10 mouse cellular contexts compared by ENCODE assay signal in genomic region chr19:45591704-45592103, GRCm38 (mm10). TPM values are rescaled to one million over a fixed set of nuclear protein-coding genes. Genes with fewer than 3 reads are reported as not detected.
DNase-seq lines count a peak whose midpoint lies in the region; ATAC-seq and TF ChIP-seq lines count a peak whose summit lies in the region.
"Had no signal": no experiment of that assay in that cellular context is flagged by ENCODE, and none has a peak within 500 bp of the region (broad histone marks: within the 10 kb centered on the region; RNA-seq: fewer than 3 reads in every experiment).

No protein-coding gene starts in this region.

- no peak for ATAC-seq in heart, postnatal 0 days (ENCODE audit: insufficient read depth, low read depth)
- peak; percentile 88 for ATAC-seq in megakaryocyte, adult 5-6 weeks (ENCODE audit: poor library complexity, severe bottlenecking)
- ATAC-seq in intestine, embryonic 16.5 days: no peak
- ATAC-seq in forebrain, embryonic 12.5 days (ENCODE audit: low FRiP score): no peak

- H3K36me3 ChIP-seq in heart, postnatal 0 days (replicated peaks; ENCODE audit: control insufficient read depth, insufficient read depth, low read length): peaks cover 11% of the 10 kb centered on the region; the same call in 1 of the 2 replicates
- H3K36me3 ChIP-seq in limb, embryonic 10.5 days: no peaks in the 10 kb centered on the region
- no peaks in the 10 kb centered on the region for H3K36me3 ChIP-seq in intestine, embryonic 16.5 days (ENCODE audit: control insufficient read depth, insufficient read depth, low read length)
- no peaks in the 10 kb centered on the region for H3K36me3 ChIP-seq in forebrain, embryonic 12.5 days (replicated peaks)
- H3K36me3 ChIP-seq: liver, embryonic 13.5 days had no signal

- no peak for TF ChIP-seq EP300 in heart, postnatal 0 days (IDR thresholded peaks at IDR 0.05; ENCODE audit: low read depth)

- H3K4me2 ChIP-seq in heart, postnatal 0 days (ENCODE audit: low read depth, low read length): no peak overlapping the region
- no peak overlapping the region for H3K4me2 ChIP-seq in intestine, embryonic 16.5 days (ENCODE audit: low read depth, low read length)
- no peak overlapping the region for H3K4me2 ChIP-seq in forebrain, embryonic 12.5 days
- H3K4me2 ChIP-seq: embryonic facial prominence, embryonic 12.5 days; liver, embryonic 13.5 days had no signal

- peak overlapping the region; percentile 23; the same call in 1 of the 2 replicates for H3K4me3 ChIP-seq in gastrocnemius, adult 2 months
- no peak overlapping the region for H3K4me3 ChIP-seq in heart, postnatal 0 days (ENCODE audit: low read depth, low read length)
- no peak overlapping the region for H3K4me3 ChIP-seq in limb, embryonic 10.5 days
- no peak overlapping the region for H3K4me3 ChIP-seq in intestine, embryonic 16.5 days (ENCODE audit: low read length)
- H3K4me3 ChIP-seq in forebrain, embryonic 12.5 days (replicated peaks): no peak overlapping the region
- H3K4me3 ChIP-seq: embryonic facial prominence, embryonic 12.5 days; liver, embryonic 13.5 days had no signal

- no peaks in the 10 kb centered on the region for H3K9me3 ChIP-seq in heart, postnatal 0 days (replicated peaks; ENCODE audit: control insufficient read depth, low read length)
- no peaks in the 10 kb centered on the region for H3K9me3 ChIP-seq in limb, embryonic 10.5 days (replicated peaks)
- no peaks in the 10 kb centered on the region for H3K9me3 ChIP-seq in intestine, embryonic 16.5 days (ENCODE audit: control insufficient read depth, low read length)
- no peaks in the 10 kb centered on the region for H3K9me3 ChIP-seq in forebrain, embryonic 12.5 days
- H3K9me3 ChIP-seq: embryonic facial prominence, embryonic 12.5 days; liver, embryonic 13.5 days had no signal

- no peak for TF ChIP-seq CTCF in gastrocnemius, adult 2 months (IDR thresholded peaks at IDR 0.05)
- no peak for TF ChIP-seq CTCF in heart, postnatal 0 days (IDR thresholded peaks at IDR 0.05; ENCODE audit: low read depth)

- peaks cover 9% of the 10 kb centered on the region; the same call in 1 of the 2 replicates for H3K4me1 ChIP-seq in heart, postnatal 0 days (ENCODE audit: control insufficient read depth, insufficient read depth)
- H3K4me1 ChIP-seq in limb, embryonic 10.5 days: peaks cover 15% of the 10 kb centered on the region
- peaks cover 6% of the 10 kb centered on the region for H3K4me1 ChIP-seq in intestine, embryonic 16.5 days (ENCODE audit: control insufficient read depth, insufficient read depth, low read length)
- H3K4me1 ChIP-seq in forebrain, embryonic 12.5 days: peaks cover 13% of the 10 kb centered on the region

- WGBS in heart, postnatal 0 days: 40% methylated on average over 7 of the region's 7 CpGs
- WGBS in limb, embryonic 10.5 days: 90% methylated on average over 7 of the region's 7 CpGs
- WGBS in intestine, embryonic 16.5 days: 74% methylated on average over 7 of the region's 7 CpGs
- 89% methylated on average over 7 of the region's 7 CpGs for WGBS in forebrain, embryonic 12.5 days

- 0 out of 2 replicates have a peak overlapping the region, but pooled peaks have one; percentile 11 for H3K9ac ChIP-seq in heart, postnatal 0 days (replicated peaks; ENCODE audit: low read depth, low read length)
- no peak overlapping the region for H3K9ac ChIP-seq in intestine, embryonic 16.5 days (ENCODE audit: low read depth, low read length)
- no peak overlapping the region for H3K9ac ChIP-seq in forebrain, embryonic 12.5 days
- H3K9ac ChIP-seq: embryonic facial prominence, embryonic 12.5 days had no signal

- H3K27me3 ChIP-seq in heart, postnatal 0 days (ENCODE audit: control insufficient read depth, insufficient read depth, low read length): no peaks in the 10 kb centered on the region
- 0 out of 2 replicates have a peak, but pooled peaks cover 3% of the 10 kb centered on the region for H3K27me3 ChIP-seq in limb, embryonic 10.5 days (ENCODE audit: low read depth, poor library complexity, severe bottlenecking)
- no peaks in the 10 kb centered on the region for H3K27me3 ChIP-seq in intestine, embryonic 16.5 days (replicated peaks; ENCODE audit: control insufficient read depth, insufficient read depth, low read length)
- peaks cover 92% of the 10 kb centered on the region for H3K27me3 ChIP-seq in forebrain, embryonic 12.5 days
- H3K27me3 ChIP-seq: embryonic facial prominence, embryonic 12.5 days; liver, embryonic 13.5 days had no signal

- DNase-seq in gastrocnemius, adult 2 months: peak; percentile 53
- no peak for DNase-seq in gastrocnemius, postnatal 25 days
- peak; percentile 78 for DNase-seq in MEL-GATA-1-ER (ENCODE audit: extremely low read depth, low read depth)
- no peak for DNase-seq in heart, postnatal 0 days (ENCODE audit: low spot score)
- no peak for DNase-seq in limb, embryonic 10.5 days (ENCODE audit: low spot score)
- DNase-seq: liver, embryonic 13.5 days had no signal

- peak overlapping the region; percentile 38 for H3K27ac ChIP-seq in gastrocnemius, adult 2 months
- 0 out of 2 replicates have a peak overlapping the region, but pooled peaks have one; percentile 7 for H3K27ac ChIP-seq in heart, postnatal 0 days (ENCODE audit: low read depth)
- H3K27ac ChIP-seq in limb, embryonic 10.5 days: no peak overlapping the region
- no peak overlapping the region for H3K27ac ChIP-seq in intestine, embryonic 16.5 days (ENCODE audit: low read length)
- no peak overlapping the region for H3K27ac ChIP-seq in forebrain, embryonic 12.5 days
- H3K27ac ChIP-seq: embryonic facial prominence, embryonic 12.5 days; liver, embryonic 13.5 days had no signal

- intact Hi-C loops in gastrocnemius, adult 2 months (cut with DNase I): no loop called here

RNA-seq across cellular contexts. Expression of gene Gm17018, which starts 31.3 kb away (rescaled TPM):
- total RNA-seq in gastrocnemius, adult 2 months (2021): 10 to 100 TPM; 19.5 to 19.6 TPM
- 10 to 100 TPM; 16.3 to 16.5 TPM for total RNA-seq in gastrocnemius, postnatal 25 days (2021)
- 7.3 and 33.1 TPM in 2 replicates for total RNA-seq in heart, postnatal 0 days (2014; rRNA removed; ENCODE audit: low replicate concordance)
- 31.0 and 32.4 TPM in 2 replicates for polyA plus RNA-seq in heart, postnatal 0 days (2015; fragmentation: Nextera tagmentation; extraction: Ambion mirVana)
- 22.6 and 23.8 TPM in 2 replicates for total RNA-seq in megakaryocyte, adult 5-6 weeks (2015)
- total RNA-seq in megakaryocyte, adult 5-6 weeks (2017): 13.5 and 15.3 TPM in 2 replicates
- 43.0 and 43.6 TPM in 2 replicates for polyA plus RNA-seq in limb, embryonic 10.5 days (2016; fragmentation: Nextera tagmentation; extraction: Ambion mirVana)
- 30.4 and 34.6 TPM in 2 replicates for polyA plus RNA-seq in intestine, embryonic 16.5 days (2015; fragmentation: Nextera tagmentation; extraction: Ambion mirVana)
- 45.5 and 47.1 TPM in 2 replicates for polyA plus RNA-seq in forebrain, embryonic 12.5 days (2016; fragmentation: Nextera tagmentation; extraction: Ambion mirVana)

RNA-seq across cellular contexts. Expression of gene Poll, which starts 31.4 kb away (rescaled TPM):
- 10 to 100 TPM; 13.5 to 16.0 TPM for total RNA-seq in gastrocnemius, adult 2 months (2021)
- 10 to 100 TPM; 12.5 to 13.2 TPM for total RNA-seq in gastrocnemius, postnatal 25 days (2021)
- total RNA-seq in heart, postnatal 0 days (2014; rRNA removed; ENCODE audit: low replicate concordance): 12.7 and 16.1 TPM in 2 replicates
- 9.3 and 11.0 TPM in 2 replicates for polyA plus RNA-seq in heart, postnatal 0 days (2015; fragmentation: Nextera tagmentation; extraction: Ambion mirVana)
- total RNA-seq in megakaryocyte, adult 5-6 weeks (2015): 3.2 and 3.7 TPM in 2 replicates
- 6.7 and 7.4 TPM in 2 replicates for total RNA-seq in megakaryocyte, adult 5-6 weeks (2017)
- 22.6 and 25.9 TPM in 2 replicates for polyA plus RNA-seq in limb, embryonic 10.5 days (2016; fragmentation: Nextera tagmentation; extraction: Ambion mirVana)
- polyA plus RNA-seq in intestine, embryonic 16.5 days (2015; fragmentation: Nextera tagmentation; extraction: Ambion mirVana): 14.5 and 14.7 TPM in 2 replicates
- polyA plus RNA-seq in forebrain, embryonic 12.5 days (2016; fragmentation: Nextera tagmentation; extraction: Ambion mirVana): 18.1 and 18.2 TPM in 2 replicates

Comparison
In these comparisons a context has a peak if more than half of its experiments do, and no peak if none do; other contexts are left out.
1. DNase-seq: peak in gastrocnemius, adult 2 months (single experiment) and MEL-GATA-1-ER (single experiment); none in gastrocnemius, postnatal 25 days (single experiment), heart, postnatal 0 days (single experiment) and limb, embryonic 10.5 days (single experiment).
2. H3K27ac ChIP-seq: peak in gastrocnemius, adult 2 months (single experiment) and heart, postnatal 0 days (single experiment); none in limb, embryonic 10.5 days (single experiment), intestine, embryonic 16.5 days (single experiment) and forebrain, embryonic 12.5 days (single experiment).